Mouse (Mus musculus) olfactory bulb, adult 2 months (tissue): ENCODE measurements around the gene Olfr270.

Source experiments
- CTCF ChIP-seq: fragments of 200-500 bp; IDR thresholded peaks from 2 replicates; pipeline ENCODE4 v1.5.1; 2012; ENCODE audit warnings: low read depth, mild to moderate bottlenecking, low read length, moderate library complexity; ENCODE audit not compliant: insufficient read depth
- POLR2A ChIP-seq: fragments of 200-500 bp; IDR thresholded peaks from 2 replicates; pipeline ENCODE4 v1.6.1; 2012; ENCODE audit warnings: mild to moderate bottlenecking, low read depth, low read length, moderate library complexity; ENCODE audit not compliant: insufficient read depth

DNA sequence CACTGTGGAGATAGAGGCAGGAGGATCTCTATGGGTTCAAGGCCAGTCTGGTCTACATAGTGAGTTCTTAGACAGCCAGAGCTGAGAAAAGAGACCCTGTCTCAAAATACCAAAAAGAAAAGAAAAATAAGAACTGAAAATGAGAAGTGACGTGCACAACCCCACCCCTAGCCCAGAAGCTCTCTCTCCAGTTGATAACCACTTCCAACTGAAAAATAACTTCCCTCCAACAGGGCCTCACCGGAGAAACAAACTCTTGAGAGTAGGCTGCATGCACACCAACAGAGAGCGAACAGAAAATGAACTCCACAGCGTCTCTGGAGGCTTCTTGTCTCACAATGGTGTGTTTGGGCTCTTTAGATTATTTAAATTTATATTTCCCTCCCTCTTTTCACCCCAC is 33.9 kb upstream of the Olfr270 start:
- TF ChIP-seq CTCF (no peak), POLR2A (no peak)
